Mouse (Mus musculus) mature B cell (primary cell): Measurements from ENCODE around the gene Asb17.
"Not testable (repeated sequence)": the region's sequence is repeated elsewhere in the genome, so short reads cannot be mapped to it uniquely, and the experiment has no call there.

Source experiments
- in situ Hi-C: fragments of 300-500 bp; cut with MboI; formaldehyde crosslinking; loops from 2 replicates; pipeline ENCODE4 v1.14.3; 2019

The Asb17 gene

GRCm38 (mm10) chr3:153844030-153844429, at the start of gene Asb17:
Asb17 (plus strand) TSS chr3:153844209.
- in situ Hi-C loops, result no loop called here

- in situ Hi-C loops, result no loop called here
These were observed 46.4 kb upstream of the Asb17 start for GRCm38 (mm10) chr3:153797574-153797973.

DNA sequence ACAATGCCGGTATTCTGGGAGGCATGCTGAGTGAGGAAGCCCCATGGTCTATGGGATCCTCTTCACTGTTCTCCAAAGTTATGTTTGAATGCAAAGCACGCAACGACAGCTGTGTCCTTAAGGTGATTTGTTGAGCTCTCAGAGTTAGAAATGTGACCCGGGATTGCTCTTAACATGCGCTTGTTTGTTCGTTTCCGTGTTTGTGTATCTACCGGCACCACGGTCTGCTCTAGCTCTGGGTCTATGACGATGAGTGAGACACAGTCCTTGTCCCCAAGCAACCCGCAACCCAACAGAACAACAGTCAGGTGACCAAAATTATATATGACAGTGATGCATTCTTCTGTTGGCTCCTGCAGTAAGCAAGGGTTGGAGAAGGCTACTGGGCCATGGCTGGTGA, 44.4 kb upstream of the Asb17 start:
- in situ Hi-C loops, result no loop called here

DNA sequence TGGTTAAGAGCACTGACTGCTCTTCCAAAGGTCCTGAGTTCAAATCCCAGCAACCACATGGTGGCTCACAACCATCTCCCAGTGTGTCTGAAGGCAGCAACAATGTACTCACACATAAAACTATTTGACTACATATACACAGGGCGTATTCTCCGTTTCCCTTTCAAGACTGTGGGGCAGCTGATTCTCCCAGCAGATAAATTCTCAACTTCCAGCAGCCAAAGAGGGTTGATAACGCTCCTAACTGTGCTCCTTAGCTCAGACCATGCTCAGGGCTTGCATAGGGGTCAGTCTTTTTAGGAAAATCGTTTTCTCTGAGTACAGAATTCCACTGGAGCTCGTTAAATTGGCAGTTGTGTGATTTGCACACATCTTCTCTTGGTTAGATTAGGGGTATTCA, 43.3 kb upstream of the Asb17 start:
- in situ Hi-C loops, result no loop called here

DNA sequence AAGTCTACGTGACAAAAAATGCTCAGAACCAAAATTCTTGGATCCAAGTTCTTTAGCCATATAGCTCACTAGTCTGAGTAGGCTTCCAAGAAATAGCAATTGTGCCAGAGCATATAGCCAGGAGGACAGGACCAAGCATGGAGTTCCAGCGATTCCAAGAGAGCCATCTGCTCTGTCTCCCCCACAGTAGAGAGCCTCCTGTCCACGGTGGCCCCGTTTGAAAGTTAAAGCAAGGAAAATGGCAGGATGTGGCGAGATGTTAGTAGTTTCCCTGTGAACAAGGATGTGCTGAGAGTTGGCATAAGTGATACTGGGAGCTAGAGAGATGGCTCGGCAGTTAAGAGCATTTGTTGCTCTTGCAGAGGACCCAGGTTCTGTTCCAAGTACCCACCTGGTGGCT, 42.5 kb upstream of the Asb17 start:
- in situ Hi-C loops, result no loop called here

DNA sequence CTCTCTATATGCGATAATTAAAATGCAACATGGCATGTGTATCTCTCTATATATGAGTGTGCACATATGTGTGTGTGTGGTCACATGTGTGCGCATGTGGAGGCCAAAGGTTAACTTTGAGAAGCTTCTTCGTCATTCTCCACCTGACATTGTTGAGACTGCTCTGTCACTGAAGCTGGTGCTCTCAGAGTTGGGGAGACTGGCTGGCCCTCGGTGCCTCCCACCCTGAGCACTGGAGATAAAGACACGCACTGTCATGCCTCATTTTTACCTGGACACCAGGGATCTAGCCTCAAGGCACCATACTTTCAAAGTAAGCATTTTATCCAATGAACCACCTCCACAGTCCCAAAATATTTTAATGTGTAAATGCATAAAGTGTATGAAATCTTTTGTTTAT, 41.4 kb upstream of the Asb17 start:
- in situ Hi-C loops, result no loop called here

- in situ Hi-C loops, result no loop called here
These were observed 40.0 kb upstream of the Asb17 start for GRCm38 (mm10) chr3:153804032-153804431.

DNA sequence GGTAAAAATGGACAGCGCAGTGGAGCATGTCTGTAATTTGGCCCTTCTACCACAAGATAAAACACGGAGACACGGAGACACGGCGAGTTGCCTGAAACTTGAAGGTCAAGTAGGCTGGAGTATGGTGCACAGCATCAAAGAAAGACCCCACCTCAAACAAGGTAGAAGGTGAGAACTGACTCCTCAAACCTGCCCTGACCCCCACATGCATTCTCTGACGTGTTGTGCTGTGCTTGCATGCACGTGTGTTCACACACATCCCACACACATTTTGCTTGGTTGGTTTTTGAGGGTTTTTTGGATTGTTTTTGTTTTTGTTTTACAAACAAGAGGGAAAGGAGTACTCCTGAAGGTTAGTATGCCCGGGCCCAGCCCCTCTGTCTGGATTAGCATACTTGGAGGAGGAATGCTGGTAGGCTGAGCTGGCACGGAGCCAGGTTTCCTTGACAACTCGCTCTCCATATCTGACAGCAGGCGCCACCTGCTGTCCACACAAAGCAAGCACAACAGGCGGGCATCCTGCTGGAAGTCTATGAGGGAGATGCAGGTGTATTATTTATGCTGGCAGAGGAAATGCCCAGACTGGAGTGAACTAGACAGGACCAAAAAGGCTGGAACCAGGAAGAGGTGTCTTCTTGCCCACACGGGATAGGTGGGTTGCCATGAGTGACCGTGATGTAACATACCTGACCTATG, 37.8 kb upstream of the Asb17 start:
- in situ Hi-C loops, result no loop called here

- in situ Hi-C loops, result no loop called here
These were observed 37.1 kb upstream of the Asb17 start for GRCm38 (mm10) chr3:153806773-153807443.

DNA sequence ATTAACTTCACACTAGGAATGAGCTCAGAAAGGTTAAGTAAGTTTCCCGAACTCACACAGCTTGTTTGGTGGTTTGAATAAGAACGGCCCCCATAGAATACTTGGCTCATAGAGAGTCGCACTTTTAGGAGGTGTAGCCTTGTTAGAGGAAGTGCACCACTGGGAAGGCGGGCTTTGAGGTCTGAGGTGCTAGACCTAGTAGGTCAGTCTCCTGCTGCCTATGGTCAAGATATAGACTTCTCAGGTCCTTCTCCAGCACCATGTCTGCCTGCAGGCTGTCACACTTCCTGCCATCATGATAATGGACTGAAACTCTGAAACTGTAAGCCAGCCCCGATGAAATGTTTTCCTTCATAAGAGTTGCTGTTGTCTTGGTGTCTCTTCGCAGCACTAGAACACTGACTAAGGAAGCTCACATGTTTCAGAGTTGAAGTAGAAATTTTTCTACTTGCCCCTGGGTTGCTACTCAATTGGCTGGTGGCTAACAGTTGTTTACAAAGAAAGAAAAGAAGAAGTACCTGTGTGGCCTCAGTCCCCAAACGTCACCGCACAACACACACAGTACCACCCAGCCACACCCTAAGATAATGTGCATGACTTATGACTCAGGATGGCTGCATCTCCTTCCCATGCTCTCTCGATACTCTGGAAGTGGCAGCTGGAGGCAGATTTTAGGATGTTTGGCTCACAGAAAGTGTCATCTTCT, 36.4 kb upstream of the Asb17 start:
- in situ Hi-C loops, result no loop called here

DNA sequence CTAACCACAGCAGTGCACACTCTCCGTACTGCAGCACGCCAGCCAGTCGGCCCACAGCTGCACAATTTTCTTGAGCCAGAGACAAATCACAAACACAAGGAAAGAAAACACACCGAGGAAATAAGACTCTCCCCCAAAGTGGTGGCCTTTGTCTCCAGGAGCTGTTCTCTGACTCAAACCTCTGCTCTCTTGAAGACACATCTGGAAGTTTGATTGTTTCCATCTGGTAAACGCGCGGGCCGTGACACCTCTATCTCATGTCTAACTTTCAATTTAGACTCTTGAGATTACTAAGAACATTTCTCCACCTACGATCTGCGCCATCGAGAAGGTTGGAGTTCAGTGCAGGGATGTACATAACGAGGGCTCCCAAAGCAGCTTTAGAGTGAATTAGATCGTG, 35.6 kb upstream of the Asb17 start:
- in situ Hi-C loops, result no loop called here

GRCm38 (mm10) chr3:153814026-153814425, 30.0 kb upstream of the Asb17 start:
- in situ Hi-C loops, result no loop called here

GRCm38 (mm10) chr3:153817376-153817890, 26.6 kb upstream of the Asb17 start:
- in situ Hi-C loops, result no loop called here

DNA sequence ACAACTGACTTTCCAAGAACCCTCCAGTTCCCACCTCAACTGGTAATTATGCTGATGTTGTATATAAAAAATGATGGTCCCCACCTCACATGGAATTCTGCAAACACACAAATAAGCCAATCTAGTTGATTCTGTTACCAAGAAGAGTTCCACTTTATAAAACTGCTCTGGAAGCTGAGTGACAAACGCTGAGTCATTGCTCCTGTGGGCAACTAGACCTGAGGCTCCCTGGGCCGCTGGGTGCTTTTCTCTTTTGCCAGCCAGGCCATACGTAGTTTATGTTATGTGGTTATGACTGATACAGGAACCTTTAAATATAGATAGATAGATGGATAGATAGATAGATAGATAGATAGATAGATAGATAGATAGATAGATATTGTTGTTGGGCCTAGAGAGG, 25.3 kb upstream of the Asb17 start:
- in situ Hi-C loops, result no loop called here

GRCm38 (mm10) chr3:153819438-153819837, 24.6 kb upstream of the Asb17 start:
- in situ Hi-C loops, result no loop called here

- in situ Hi-C loops, result no loop called here
These were observed 20.1 kb upstream of the Asb17 start for GRCm38 (mm10) chr3:153823671-153824515.

DNA sequence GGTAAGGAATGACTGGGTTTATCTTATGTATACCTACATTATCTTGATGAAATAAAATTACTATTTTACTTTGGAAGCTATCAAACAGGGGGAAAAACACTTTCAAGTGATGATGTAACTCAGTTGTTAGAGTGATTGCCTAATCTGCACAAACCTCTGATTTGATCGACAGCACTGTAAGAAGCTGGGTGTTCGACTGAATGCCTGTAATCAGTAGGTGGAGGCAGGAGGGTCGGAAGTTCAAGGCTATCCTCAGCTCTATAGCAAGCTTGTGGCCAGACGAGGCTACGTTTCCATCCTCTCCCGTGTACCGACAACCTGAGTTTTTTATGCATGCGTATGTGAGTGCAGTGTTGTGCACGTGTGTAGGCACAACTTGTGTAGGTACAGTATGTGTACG, 18.8 kb upstream of the Asb17 start:
- in situ Hi-C loops, result no loop called here

DNA sequence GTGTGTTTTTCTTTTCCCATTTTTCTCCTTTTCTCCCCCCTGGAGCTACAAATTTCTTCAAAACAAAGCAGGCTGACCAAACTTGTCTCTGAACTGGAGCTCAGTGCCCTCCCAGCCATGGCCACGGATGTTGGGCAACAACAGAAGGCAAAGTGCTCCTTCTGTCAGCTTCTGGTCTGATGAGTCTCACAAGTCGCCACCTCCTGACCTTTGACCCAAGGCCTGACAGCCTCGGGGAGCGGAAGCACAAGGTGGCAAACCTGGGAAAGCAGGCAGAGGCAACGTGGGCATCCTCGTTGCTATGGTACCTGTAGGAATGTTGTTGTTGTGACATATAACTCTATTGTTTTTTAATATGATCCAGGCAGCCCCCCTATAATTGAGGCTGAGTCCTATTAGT, 17.4 kb upstream of the Asb17 start:
- in situ Hi-C loops, result no loop called here

GRCm38 (mm10) chr3:153829788-153830187, 14.2 kb upstream of the Asb17 start:
- in situ Hi-C loops, result not testable (repeated sequence)

- in situ Hi-C loops, result no loop called here
These were observed 12.8 kb upstream of the Asb17 start for GRCm38 (mm10) chr3:153831014-153831872.
